Mouse (Mus musculus) cerebellum, adult 2 months (tissue): ENCODE measurements at regions not wholly inside any gene's neighbourhood (a gene's known extent, or its start where the extent isn't known, plus 50 kb on each side); places are given as distances from the start of the nearest gene placed in this dataset.

ENCODE experiments used
- DNase-seq, 2 experiments: peaks; one replicate each; pipeline ENCODE4 v3.0.0; 2021
- H3K27ac ChIP-seq: fragments of 200-500 bp; 2 replicates; pipeline ENCODE4 v1.5.1; 2012; ENCODE audit warnings: low read length, control low read depth, inconsistent platforms; ENCODE audit not compliant: insufficient read depth
- H3K27me3 ChIP-seq: fragments of 200-500 bp; 2 replicates; pipeline ENCODE4 v1.6.1; 2012; ENCODE audit warnings: inconsistent platforms, mild to moderate bottlenecking, low read length, moderate library complexity; ENCODE audit not compliant: control insufficient read depth, insufficient read depth
- H3K4me1 ChIP-seq: fragments of 200-500 bp; 2 replicates; pipeline ENCODE4 v1.6.1; 2011; ENCODE audit warnings: low read length; ENCODE audit not compliant: control insufficient read depth, insufficient read depth
- H3K4me3 ChIP-seq: fragments of 200-500 bp; replicated peaks from 2 replicates; pipeline ENCODE3; 2011; ENCODE audit warnings: mild to moderate bottlenecking, low read depth, low read length, control low read depth; ENCODE audit not compliant: insufficient read depth
- CTCF ChIP-seq: fragments of 200-500 bp; IDR thresholded peaks from 2 replicates; pipeline ENCODE4 v1.5.1; 2011; ENCODE audit warnings: low read depth, mild to moderate bottlenecking, control low read depth, low read length, moderate library complexity, borderline replicate concordance; ENCODE audit not compliant: insufficient read depth
- POLR2A ChIP-seq: fragments of 200-500 bp; IDR thresholded peaks from 2 replicates; pipeline ENCODE4 v1.6.1; 2011; ENCODE audit warnings: low read length, control low read depth, borderline replicate concordance; ENCODE audit not compliant: insufficient read depth
- WGBS: fragments of 180-500 bp; shearing (Covaris S2); methylation state at CpG from one replicate; pipeline ENCODE4 v1.1.7; 2018; 5-methylcytosine and 5-hydroxymethylcytosine counted together

- Histone ChIP-seq H3K4me1 (no peaks in the 10 kb centered on the region), H3K27ac (no peak overlapping the region), H3K4me3 (no peak overlapping the region), H3K27me3 (no peaks in the 10 kb centered on the region)
- DNase-seq, result peak in 1 of 2 experiments; percentile 5
- 48% methylated on average over 3 of the region's 3 CpGs for WGBS
- TF ChIP-seq CTCF, result no peak
- no peak for TF ChIP-seq POLR2A
These were observed 1170.0 kb upstream of the Cited2 start for GRCm38 (mm10) chr10:16552861-16553635.

GRCm38 (mm10) chr10:16574568-16574967 is 1148.5 kb upstream of the Cited2 start:
- no peak for TF ChIP-seq CTCF
- TF ChIP-seq POLR2A, result no peak
- H3K27me3 ChIP-seq, result no peaks in the 10 kb centered on the region
- H3K27ac ChIP-seq, result no peak overlapping the region
- no peak overlapping the region for H3K4me3 ChIP-seq
- no peaks in the 10 kb centered on the region for H3K4me1 ChIP-seq
- DNase-seq, result no peak
- WGBS, result 88% methylated on average over 1 of the region's 1 CpGs

- Histone ChIP-seq H3K4me1 (no peaks in the 10 kb centered on the region), H3K27ac (no peak overlapping the region), H3K27me3 (no peaks in the 10 kb centered on the region), H3K4me3 (no peak overlapping the region)
- TF ChIP-seq CTCF (no peak), POLR2A (no peak)
- WGBS, result 81% methylated on average over 4 of the region's 4 CpGs
- no peak for DNase-seq
These were observed 1144.4 kb upstream of the Cited2 start for GRCm38 (mm10) chr10:16578554-16579078.

- H3K4me1 ChIP-seq, result no peaks in the 10 kb centered on the region
- TF ChIP-seq CTCF, result no peak
- TF ChIP-seq POLR2A, result no peak
- 76% methylated on average over 3 of the region's 3 CpGs for WGBS
- H3K4me3 ChIP-seq, result no peak overlapping the region
- DNase-seq, result no peak
- H3K27ac ChIP-seq, result no peak overlapping the region
- no peaks in the 10 kb centered on the region for H3K27me3 ChIP-seq
These were observed 1142.8 kb upstream of the Cited2 start for GRCm38 (mm10) chr10:16580200-16580599.

- DNase-seq, result no peak
- WGBS, result 86% methylated on average over 2 of the region's 2 CpGs
- no peak overlapping the region for H3K4me3 ChIP-seq
- H3K4me1 ChIP-seq, result no peaks in the 10 kb centered on the region
- no peaks in the 10 kb centered on the region for H3K27me3 ChIP-seq
- no peak overlapping the region for H3K27ac ChIP-seq
- TF ChIP-seq POLR2A (no peak), CTCF (no peak)
These were observed 1134.2 kb upstream of the Cited2 start for GRCm38 (mm10) chr10:16588833-16589232.

GRCm38 (mm10) chr10:16589399-16589798 is 1133.6 kb upstream of the Cited2 start:
- Histone ChIP-seq H3K27me3 (no peaks in the 10 kb centered on the region), H3K4me1 (no peaks in the 10 kb centered on the region), H3K4me3 (no peak overlapping the region), H3K27ac (no peak overlapping the region)
- no peak for DNase-seq
- 85% methylated on average over 3 of the region's 3 CpGs for WGBS
- TF ChIP-seq POLR2A (no peak), CTCF (no peak)

GRCm38 (mm10) chr10:16592870-16593269 is 1130.1 kb upstream of the Cited2 start:
- TF ChIP-seq CTCF, result no peak
- TF ChIP-seq POLR2A, result no peak
- no peaks in the 10 kb centered on the region for H3K27me3 ChIP-seq
- 92% methylated on average over 4 of the region's 4 CpGs for WGBS
- H3K4me1 ChIP-seq, result no peaks in the 10 kb centered on the region
- H3K27ac ChIP-seq, result no peak overlapping the region
- no peak for DNase-seq
- H3K4me3 ChIP-seq, result no peak overlapping the region

- H3K27me3 ChIP-seq, result no peaks in the 10 kb centered on the region
- TF ChIP-seq POLR2A (no peak), CTCF (no peak)
- no peaks in the 10 kb centered on the region for H3K4me1 ChIP-seq
- WGBS, result 90% methylated on average over 1 of the region's 1 CpGs
- H3K27ac ChIP-seq, result no peak overlapping the region
- DNase-seq, result no peak
- H3K4me3 ChIP-seq, result no peak overlapping the region
These were observed 1123.0 kb upstream of the Cited2 start for GRCm38 (mm10) chr10:16600041-16600440.
